Mouse (Mus musculus) left cerebral cortex, adult 11 months (tissue): ENCODE results near the gene Trim80.
"Not testable (repeated sequence)": the region's sequence is repeated elsewhere in the genome, so short reads cannot be mapped to it uniquely, and the experiment has no call there.

ENCODE experiments used
- DNase-seq: peaks from one replicate; pipeline ENCODE4 v3.0.0; 2022; ENCODE audit warnings: low spot score

Gene Trim80

GRCm38 (mm10) chr11:115461846-115462242, 21.5 kb downstream of the Trim80 start:
- no peak for DNase-seq

- DNase-seq: no peak
These were observed 22.0 kb downstream of the Trim80 start, which contains the start of gene Slc16a5 for GRCm38 (mm10) chr11:115462243-115462891. TSS of gene Slc16a5 (plus strand) at chr11:115462474.

- DNase-seq: no peak
These were observed 23.1 kb downstream of the Trim80 start for GRCm38 (mm10) chr11:115463397-115463796.

GRCm38 (mm10) chr11:115464851-115465250, 24.5 kb downstream of the Trim80 start:
- DNase-seq: no peak

- no peak for DNase-seq
These were observed 26.9 kb downstream of the Trim80 start for GRCm38 (mm10) chr11:115467217-115467618.

GRCm38 (mm10) chr11:115472183-115472582, 31.8 kb downstream of the Trim80 start:
- DNase-seq: no peak

- peak; percentile 94 for DNase-seq
These were observed 33.4 kb downstream of the Trim80 start for GRCm38 (mm10) chr11:115473626-115474275.

GRCm38 (mm10) chr11:115475025-115475757, 34.8 kb downstream of the Trim80 start, which contains the start of gene Armc7:
TSS of gene Armc7 (plus strand) at chr11:115475667.
- peak; percentile 85 for DNase-seq

- DNase-seq: no peak
These were observed 35.5 kb downstream of the Trim80 start for GRCm38 (mm10) chr11:115475758-115476237.

- DNase-seq: not testable (repeated sequence)
These were observed 36.3 kb downstream of the Trim80 start for GRCm38 (mm10) chr11:115476630-115477029.

GRCm38 (mm10) chr11:115477388-115477787, 37.0 kb downstream of the Trim80 start:
- DNase-seq: not testable (repeated sequence)

GRCm38 (mm10) chr11:115478296-115478938, 38.1 kb downstream of the Trim80 start:
- no peak for DNase-seq

GRCm38 (mm10) chr11:115481553-115482259, 41.4 kb downstream of the Trim80 start:
- peak; percentile 56 for DNase-seq

GRCm38 (mm10) chr11:115483278-115483677, 42.9 kb downstream of the Trim80 start:
- DNase-seq: no peak

GRCm38 (mm10) chr11:115483726-115484125, 43.4 kb downstream of the Trim80 start:
- DNase-seq: peak; percentile 49

GRCm38 (mm10) chr11:115485155-115485554, 44.8 kb downstream of the Trim80 start:
- no peak for DNase-seq

- no peak for DNase-seq
These were observed 48.3 kb downstream of the Trim80 start for GRCm38 (mm10) chr11:115488551-115489104.

GRCm38 (mm10) chr11:115490441-115491355, 50.4 kb downstream of the Trim80 start:
- no peak for DNase-seq

GRCm38 (mm10) chr11:115491356-115492083, 51.2 kb downstream of the Trim80 start, which contains the start of gene Nt5c:
TSS of gene Nt5c (minus strand) at chr11:115491862.
- DNase-seq: peak; percentile 70
